Comparison of ENCODE assay signal across 9 mouse cellular contexts in the genomic region with DNA sequence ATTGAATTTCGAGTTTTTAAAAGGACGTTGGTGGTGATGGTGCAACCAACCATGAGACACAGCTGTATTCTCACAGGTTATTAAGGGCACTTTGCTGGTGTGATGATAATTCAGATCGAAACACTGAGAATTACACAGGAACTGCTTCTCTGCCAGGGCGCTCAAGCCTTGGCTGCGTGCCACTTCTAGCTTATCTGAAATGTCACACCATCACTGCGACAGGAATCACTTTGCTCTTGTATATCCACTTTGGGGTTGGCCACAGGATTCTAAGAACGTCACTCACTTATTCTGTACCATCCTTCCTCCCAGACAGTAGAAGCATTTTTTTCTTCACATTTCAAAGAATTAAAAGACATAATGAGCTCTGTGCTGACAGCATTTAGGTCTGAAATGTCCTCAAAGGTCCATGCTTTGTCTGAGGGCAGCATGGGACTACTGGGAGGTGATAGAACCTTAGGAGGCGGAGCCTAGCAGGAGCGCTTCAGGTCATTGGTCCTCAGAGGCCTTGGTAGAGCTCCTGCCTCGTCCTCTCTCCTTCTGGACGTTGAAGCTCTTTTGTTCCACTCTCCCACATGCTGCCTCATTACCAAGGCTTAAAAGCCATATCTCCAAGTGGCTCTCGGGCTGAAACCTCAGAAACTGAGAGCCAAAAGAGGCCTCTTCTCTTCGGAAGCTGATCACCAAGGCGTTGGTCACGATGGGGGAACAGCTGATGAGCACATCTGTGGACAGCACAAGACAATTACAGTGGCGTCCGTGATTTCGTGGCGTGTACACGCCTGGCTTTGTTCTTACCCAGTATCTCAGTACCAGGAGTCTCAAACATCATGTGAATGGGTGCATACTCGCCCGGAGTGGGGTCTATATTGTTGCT.
DNase-seq lines count a peak whose midpoint lies in the region; ATAC-seq and TF ChIP-seq lines count a peak whose summit lies in the region.
"Had no signal": no experiment of that assay in that cellular context is flagged by ENCODE, and none has a peak within 500 bp of the region (broad histone marks: within the 10 kb centered on the region; RNA-seq: fewer than 3 reads in every experiment).

No protein-coding gene starts in this region.

- no peaks in the 10 kb centered on the region for H3K79me2 ChIP-seq in liver, adult 2 months (ENCODE audit: control insufficient read depth, insufficient read depth, low read length)
- H3K79me2 ChIP-seq in myocyte (ENCODE audit: control insufficient read depth, insufficient read depth): no peaks in the 10 kb centered on the region

- no peak for TF ChIP-seq CTCF in liver, adult 2 months (IDR thresholded peaks at IDR 0.05; ENCODE audit: low read depth, low read length)
- TF ChIP-seq CTCF in kidney, adult 2 months (conservative IDR thresholded peaks at IDR 0.05; ENCODE audit: insufficient read depth, insufficient read length, low read depth, low read length): no peak

- no peak overlapping the region for H3K4me3 ChIP-seq in liver, adult 2 months (ENCODE audit: insufficient read depth, low read depth, low read length)
- H3K4me3 ChIP-seq in myocyte: no peak overlapping the region
- H3K4me3 ChIP-seq in kidney, adult 2 months (ENCODE audit: insufficient read depth, low read depth, low read length): no peak overlapping the region
- H3K4me3 ChIP-seq: limb, embryonic 12.5 days had no signal

- intact Hi-C loops in heart, postnatal 14 days (cut with DNase I): no loop called here

- no peak for TF ChIP-seq POLR2A in liver, adult 2 months (IDR thresholded peaks at IDR 0.05; ENCODE audit: extremely low read depth, insufficient read depth, low read length)
- no peak for TF ChIP-seq POLR2A in myocyte (IDR thresholded peaks at IDR 0.05; ENCODE audit: insufficient read length, low read depth)
- TF ChIP-seq POLR2A in kidney, adult 2 months (IDR thresholded peaks at IDR 0.05; ENCODE audit: low read depth, low read length): no peak

- no peak for ATAC-seq in activated CD4-positive, CD25-positive, alpha-beta regulatory T cell, adult 4 months

- no peak overlapping the region for H3ac ChIP-seq in myocyte (ENCODE audit: control insufficient read depth, insufficient read length)

- 61% methylated on average over 22 of the region's 22 CpGs for WGBS in liver, adult 2 months
- WGBS in kidney, adult 2 months: 79% methylated on average over 22 of the region's 22 CpGs

- no peaks in the 10 kb centered on the region for H3K36me3 ChIP-seq in liver, adult 2 months (ENCODE audit: control insufficient read depth, insufficient read depth, low read length)
- no peaks in the 10 kb centered on the region for H3K36me3 ChIP-seq in myocyte (ENCODE audit: control insufficient read depth, insufficient read depth)
- H3K36me3 ChIP-seq in kidney, adult 2 months (ENCODE audit: control insufficient read depth, insufficient read depth, low read length): no peaks in the 10 kb centered on the region
- H3K36me3 ChIP-seq: limb, embryonic 12.5 days had no signal

- H3K27ac ChIP-seq in liver, adult 2 months (replicated peaks; ENCODE audit: insufficient read depth, low read depth, low read length): no peak overlapping the region
- no peak overlapping the region for H3K27ac ChIP-seq in kidney, adult 2 months (ENCODE audit: insufficient read depth, low read depth, low read length)
- H3K27ac ChIP-seq: limb, embryonic 12.5 days had no signal

- no peaks in the 10 kb centered on the region for H3K27me3 ChIP-seq in liver, adult 2 months (ENCODE audit: control insufficient read depth, insufficient read depth, low read length)
- no peaks in the 10 kb centered on the region for H3K27me3 ChIP-seq in myocyte (ENCODE audit: control insufficient read depth, insufficient read depth, insufficient read length)
- H3K27me3 ChIP-seq in kidney, adult 2 months (replicated peaks; ENCODE audit: control insufficient read depth, insufficient read depth, low read length): no peaks in the 10 kb centered on the region
- H3K27me3 ChIP-seq: limb, embryonic 12.5 days had no signal

- DNase-seq in liver, adult 2 months (ENCODE audit: extremely low read depth, low read depth, low spot score): peak; percentile 80
- no peak for DNase-seq in liver
- peak; percentile 54 for DNase-seq in adrenal gland, postnatal 14 days
- peak; percentile 27 to 31 for DNase-seq in heart, postnatal 14 days
- no peak for DNase-seq in layer of hippocampus, postnatal 14 days (ENCODE audit: low spot score in 2 of 2)
- no peak for DNase-seq in kidney, adult 2 months

- no peak overlapping the region for H3K4me2 ChIP-seq in myocyte (ENCODE audit: low read depth)
- H3K4me2 ChIP-seq: limb, embryonic 12.5 days had no signal

- no peak overlapping the region for H3K9ac ChIP-seq in liver, adult 2 months (ENCODE audit: low read depth, low read length)
- H3K9ac ChIP-seq: limb, embryonic 12.5 days had no signal

- H3K4me1 ChIP-seq in liver, adult 2 months (ENCODE audit: control insufficient read depth, insufficient read depth, low read length): peaks cover 2% of the 10 kb centered on the region
- H3K4me1 ChIP-seq in kidney, adult 2 months (ENCODE audit: control insufficient read depth, insufficient read depth, low read length): no peaks in the 10 kb centered on the region

TF ChIP-seq in myocyte, 11 proteins besides CTCF, POLR2A, EP300 and RAD21:
- TF ChIP-seq MAX (IDR thresholded peaks at IDR 0.05; ENCODE audit: low read depth) (no peak), MYOG (IDR thresholded peaks at IDR 0.05; ENCODE audit: control insufficient read depth in 1 of 3, insufficient read depth in 1 of 3, insufficient read length in 2 of 3, low read depth in 2 of 3) (peak in 2 of 3 experiments; percentile 23 to 27), E2F4 (IDR thresholded peaks at IDR 0.05; ENCODE audit: insufficient read depth) (no peak), MYOD1 (IDR thresholded peaks at IDR 0.05; ENCODE audit: control insufficient read depth in 1 of 3, insufficient read length in 2 of 3, low read depth in 2 of 3) (no peak), USF1 (IDR thresholded peaks at IDR 0.05; ENCODE audit: low read depth) (no peak)

Comparison
In these comparisons a context has a peak if more than half of its experiments do, and no peak if none do; other contexts are left out.
1. DNase-seq: peak in liver, adult 2 months (single experiment), adrenal gland, postnatal 14 days (single experiment) and heart, postnatal 14 days (2 of 2); none in liver (single experiment), layer of hippocampus, postnatal 14 days (0 of 2) and kidney, adult 2 months (single experiment).